Mouse (Mus musculus) liver, adult 2 months (tissue): ENCODE data around the gene Gm45623.

Source experiments
- CTCF ChIP-seq: fragments of 200-500 bp; IDR thresholded peaks from 2 replicates; pipeline ENCODE4 v1.5.1; 2011; ENCODE audit warnings: low read depth, low read length, control low read depth
- POLR2A ChIP-seq: fragments of 200-500 bp; IDR thresholded peaks from 2 replicates; pipeline ENCODE4 v1.6.1; 2011; ENCODE audit warnings: low read length, control low read depth; ENCODE audit not compliant: insufficient read depth; ENCODE audit errors: extremely low read depth

DNA sequence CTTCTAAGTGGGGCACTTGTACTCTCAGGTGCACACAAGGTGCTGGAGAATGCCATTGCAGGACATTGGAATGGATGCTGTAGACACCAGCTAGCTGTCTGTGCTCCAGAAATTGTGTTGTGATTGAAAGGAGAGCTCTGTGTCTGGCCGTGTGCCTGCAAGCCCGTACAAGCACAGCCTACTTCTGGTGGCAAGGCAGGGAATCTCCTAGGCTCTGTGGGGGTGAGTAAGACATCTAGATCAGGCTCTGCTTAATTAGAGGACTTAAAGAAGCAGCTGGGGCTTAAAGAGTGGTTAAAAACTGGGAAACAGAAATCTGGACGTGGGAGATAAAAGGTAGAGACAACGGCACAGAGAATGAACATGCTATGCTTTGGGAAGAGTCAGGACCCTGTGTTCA lies 46.0 kb downstream of the Gm45623 start:
- TF ChIP-seq CTCF (no peak), POLR2A (no peak)
